Mouse (Mus musculus): ENCODE measurements around the gene Bola1.

GRCm38 (mm10) chr3:96159820-96160219, 59.7 kb downstream of the Bola1 start:
- no peak for TF ChIP-seq CTCF (IDR thresholded peaks at IDR 0.05; ENCODE audit: low read depth)
- TF ChIP-seq EP300 (optimal IDR thresholded peaks at IDR 0.05): no peak

All from stomach, postnatal 0 days (tissue).